Mouse (Mus musculus): ENCODE results near the gene Ano6. TPM values are rescaled to one million over a fixed set of nuclear protein-coding genes. Genes with fewer than 3 reads are reported as not detected.
A peak's percentile ranks its signal among the peaks of the same experiment; 100 is the strongest.

Gene Ano6
- polyA plus RNA-seq, 1 experiment from 2014 or later, result 51.5 TPM

DNA sequence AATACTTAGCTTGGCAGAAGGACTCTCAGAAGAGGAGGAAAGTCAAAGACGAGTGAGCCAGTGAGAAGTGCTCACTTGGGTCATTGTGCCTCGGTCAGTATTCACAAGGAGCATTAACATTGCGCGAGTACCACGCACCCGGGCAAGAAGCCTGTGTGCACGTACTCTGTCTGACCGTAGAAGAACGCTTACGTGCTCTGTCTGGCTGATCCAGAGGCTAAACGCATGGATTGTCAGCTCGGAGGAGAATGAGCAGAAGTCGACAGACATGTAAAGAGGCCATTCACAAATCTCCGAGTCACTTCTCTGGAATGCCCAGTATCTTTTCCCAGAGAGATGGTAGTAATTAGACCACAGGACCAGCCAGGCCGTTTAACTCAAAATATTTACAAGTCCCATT lies 81.0 kb downstream of the Ano6 start:
- Histone ChIP-seq H3K4me3 (ENCODE audit: low read length) (no peak overlapping the region), H3K9me3 (ENCODE audit: control insufficient read depth, low read length) (no peaks in the 10 kb centered on the region), H3K4me2 (ENCODE audit: low read depth, low read length) (no peak overlapping the region), H3K36me3 (ENCODE audit: control insufficient read depth, insufficient read depth, low read length) (no peaks in the 10 kb centered on the region), H3K4me1 (ENCODE audit: control insufficient read depth, insufficient read depth, low read length) (peaks cover 3% of the 10 kb centered on the region; the same call in 1 of the 2 replicates), H3K9ac (ENCODE audit: low read depth, low read length) (no peak overlapping the region), H3K27me3 (replicated peaks; ENCODE audit: control insufficient read depth, insufficient read depth, low read length) (no peaks in the 10 kb centered on the region), H3K27ac (ENCODE audit: low read length) (peak overlapping the region; percentile 23; the same call in 1 of the 2 replicates)
- no peak; the same call in 1 of the 2 replicates for ATAC-seq
- WGBS, result 67% methylated on average over 15 of the region's 15 CpGs

DNA sequence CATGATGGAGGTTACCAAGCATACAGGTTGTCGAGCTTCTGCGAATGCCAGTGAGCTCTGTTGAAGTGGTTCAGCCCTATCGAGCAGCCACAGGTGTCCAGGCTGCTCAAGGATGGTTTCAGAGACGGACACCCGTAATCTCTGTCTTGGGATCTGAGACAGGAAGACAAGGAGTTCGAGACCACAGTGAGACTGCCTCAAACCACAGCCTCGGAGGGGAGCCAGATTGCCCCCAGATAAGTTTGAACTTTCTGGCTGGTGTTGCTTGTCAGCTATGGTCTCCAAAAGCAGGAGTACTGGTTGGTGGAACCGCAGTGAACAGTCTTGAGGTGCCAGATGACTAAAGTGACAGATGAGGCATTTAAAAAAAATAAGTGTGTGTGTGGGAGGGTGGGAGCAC lies 81.8 kb downstream of the Ano6 start:
- Histone ChIP-seq H3K4me1 (ENCODE audit: control insufficient read depth, insufficient read depth, low read length) (peaks cover 3% of the 10 kb centered on the region; the same call in 1 of the 2 replicates), H3K27me3 (replicated peaks; ENCODE audit: control insufficient read depth, insufficient read depth, low read length) (no peaks in the 10 kb centered on the region), H3K9ac (ENCODE audit: low read depth, low read length) (no peak overlapping the region), H3K36me3 (ENCODE audit: control insufficient read depth, insufficient read depth, low read length) (no peaks in the 10 kb centered on the region), H3K4me2 (ENCODE audit: low read depth, low read length) (no peak overlapping the region), H3K4me3 (ENCODE audit: low read length) (no peak overlapping the region), H3K27ac (ENCODE audit: low read length) (no peak overlapping the region), H3K9me3 (ENCODE audit: control insufficient read depth, low read length) (no peaks in the 10 kb centered on the region)
- no peak for ATAC-seq
- 90% methylated on average over 8 of the region's 8 CpGs for WGBS

DNA sequence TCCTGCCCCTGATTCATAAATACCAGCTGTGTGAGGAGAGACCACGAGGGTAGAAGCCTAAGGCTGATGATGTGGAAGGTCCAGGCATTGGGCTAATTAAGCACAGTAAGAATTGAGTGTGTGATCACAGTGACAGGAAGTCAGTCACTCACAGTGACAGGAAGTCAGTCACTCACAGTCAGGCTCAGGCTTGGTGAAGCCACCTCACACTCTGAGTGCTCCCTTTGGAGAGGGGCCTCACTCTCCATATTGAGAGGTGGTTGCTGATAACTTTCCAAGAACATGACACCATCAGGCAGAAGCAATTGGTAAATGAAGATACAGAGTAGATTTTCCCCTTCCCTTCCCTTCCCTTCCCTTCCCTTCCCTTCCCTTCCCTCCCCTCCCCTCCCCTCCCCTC lies 82.6 kb downstream of the Ano6 start:
- H3K9me3 ChIP-seq (ENCODE audit: control insufficient read depth, low read length), result no peaks in the 10 kb centered on the region
- H3K4me1 ChIP-seq (ENCODE audit: control insufficient read depth, insufficient read depth, low read length), result peaks cover 3% of the 10 kb centered on the region; the same call in 1 of the 2 replicates
- H3K27ac ChIP-seq (ENCODE audit: low read length), result no peak overlapping the region
- no peaks in the 10 kb centered on the region for H3K27me3 ChIP-seq (replicated peaks; ENCODE audit: control insufficient read depth, insufficient read depth, low read length)
- no peak for ATAC-seq
- H3K36me3 ChIP-seq (ENCODE audit: control insufficient read depth, insufficient read depth, low read length), result no peaks in the 10 kb centered on the region
- H3K9ac ChIP-seq (ENCODE audit: low read depth, low read length), result no peak overlapping the region
- WGBS, result 63% methylated on average over 1 of the region's 1 CpGs
- no peak overlapping the region for H3K4me2 ChIP-seq (ENCODE audit: low read depth, low read length)
- H3K4me3 ChIP-seq (ENCODE audit: low read length), result no peak overlapping the region

DNA sequence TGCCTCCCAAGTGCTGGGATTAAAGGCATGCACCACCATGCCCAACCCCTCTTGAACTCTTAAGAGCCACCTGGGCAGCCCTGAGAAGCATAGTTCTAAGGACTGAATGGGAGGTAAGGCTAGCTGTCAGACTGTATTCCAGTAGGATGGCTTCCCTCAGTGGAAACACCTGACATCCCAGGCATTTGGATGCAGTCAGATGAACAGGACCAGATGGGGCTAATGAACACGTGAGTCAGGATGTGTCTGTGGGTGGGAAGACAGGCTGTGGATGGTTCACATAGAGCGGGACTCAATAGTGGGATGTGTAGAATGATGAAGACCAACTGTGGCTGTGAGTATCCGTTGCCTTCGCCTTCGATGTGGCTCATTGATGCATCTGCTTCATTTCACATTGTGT lies 83.6 kb downstream of the Ano6 start:
- no peak overlapping the region for H3K9ac ChIP-seq (ENCODE audit: low read depth, low read length)
- no peak for ATAC-seq
- H3K4me2 ChIP-seq (ENCODE audit: low read depth, low read length), result no peak overlapping the region
- 81% methylated on average over 5 of the region's 5 CpGs for WGBS
- H3K9me3 ChIP-seq (ENCODE audit: control insufficient read depth, low read length), result no peaks in the 10 kb centered on the region
- H3K4me3 ChIP-seq (ENCODE audit: low read length), result no peak overlapping the region
- H3K36me3 ChIP-seq (ENCODE audit: control insufficient read depth, insufficient read depth, low read length), result no peaks in the 10 kb centered on the region
- no peak overlapping the region for H3K27ac ChIP-seq (ENCODE audit: low read length)
- no peaks in the 10 kb centered on the region for H3K27me3 ChIP-seq (replicated peaks; ENCODE audit: control insufficient read depth, insufficient read depth, low read length)
- H3K4me1 ChIP-seq (ENCODE audit: control insufficient read depth, insufficient read depth, low read length), result peaks cover 3% of the 10 kb centered on the region; the same call in 1 of the 2 replicates

DNA sequence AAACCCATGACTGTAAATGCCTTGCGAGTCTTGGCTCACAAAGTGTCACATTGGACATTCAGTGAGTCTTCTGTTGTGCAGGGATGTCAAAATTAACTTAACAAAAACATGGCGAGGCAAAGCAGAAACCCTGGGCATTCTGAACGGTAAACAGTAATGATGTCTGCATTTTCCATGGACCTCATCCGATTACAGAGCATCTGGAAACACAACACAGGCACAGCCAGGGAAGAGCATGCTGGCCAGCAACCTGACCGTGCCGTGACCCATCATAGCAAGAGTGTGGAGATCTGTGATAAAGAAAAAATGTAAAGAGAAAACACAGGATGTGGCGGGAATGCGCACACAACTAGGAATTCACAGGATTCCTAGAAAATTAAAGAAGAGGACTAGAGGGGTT lies 84.1 kb downstream of the Ano6 start:
- Histone ChIP-seq H3K27ac (ENCODE audit: low read length) (no peak overlapping the region), H3K36me3 (ENCODE audit: control insufficient read depth, insufficient read depth, low read length) (no peaks in the 10 kb centered on the region), H3K9me3 (ENCODE audit: control insufficient read depth, low read length) (no peaks in the 10 kb centered on the region), H3K4me1 (ENCODE audit: control insufficient read depth, insufficient read depth, low read length) (peaks cover 3% of the 10 kb centered on the region; the same call in 1 of the 2 replicates), H3K4me3 (ENCODE audit: low read length) (no peak overlapping the region), H3K9ac (ENCODE audit: low read depth, low read length) (no peak overlapping the region), H3K27me3 (replicated peaks; ENCODE audit: control insufficient read depth, insufficient read depth, low read length) (no peaks in the 10 kb centered on the region), H3K4me2 (ENCODE audit: low read depth, low read length) (no peak overlapping the region)
- WGBS, result 42% methylated on average over 8 of the region's 8 CpGs
- ATAC-seq, result no peak

DNA sequence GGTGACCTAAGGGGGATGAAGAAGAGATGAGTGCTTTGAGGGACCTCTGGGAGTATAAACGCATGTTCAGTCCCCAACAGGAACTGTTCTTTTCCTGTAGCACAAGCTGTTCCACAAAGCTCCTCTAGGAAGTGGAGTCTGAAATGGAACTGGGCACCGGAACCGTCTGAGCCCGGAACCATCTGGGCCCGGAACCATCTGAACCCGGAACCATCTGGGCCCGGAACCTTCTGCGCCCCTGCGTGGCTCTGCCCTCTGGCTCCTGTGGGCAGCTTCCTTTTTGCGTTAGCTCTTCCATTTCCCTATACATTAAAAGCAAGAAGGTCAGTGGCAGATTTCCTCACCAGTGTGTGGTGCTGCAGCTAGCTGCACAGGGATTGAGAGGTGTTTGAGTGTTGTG lies 85.3 kb downstream of the Ano6 start:
- Histone ChIP-seq H3K4me1 (ENCODE audit: control insufficient read depth, insufficient read depth, low read length) (peaks cover 11% of the 10 kb centered on the region), H3K27me3 (replicated peaks; ENCODE audit: control insufficient read depth, insufficient read depth, low read length) (no peaks in the 10 kb centered on the region), H3K9ac (ENCODE audit: low read depth, low read length) (no peak overlapping the region), H3K9me3 (ENCODE audit: control insufficient read depth, low read length) (no peaks in the 10 kb centered on the region), H3K36me3 (ENCODE audit: control insufficient read depth, insufficient read depth, low read length) (no peaks in the 10 kb centered on the region), H3K4me2 (ENCODE audit: low read depth, low read length) (no peak overlapping the region), H3K4me3 (ENCODE audit: low read length) (no peak overlapping the region), H3K27ac (ENCODE audit: low read length) (no peak overlapping the region)
- ATAC-seq, result no peak
- 96% methylated on average over 10 of the region's 10 CpGs for WGBS

DNA sequence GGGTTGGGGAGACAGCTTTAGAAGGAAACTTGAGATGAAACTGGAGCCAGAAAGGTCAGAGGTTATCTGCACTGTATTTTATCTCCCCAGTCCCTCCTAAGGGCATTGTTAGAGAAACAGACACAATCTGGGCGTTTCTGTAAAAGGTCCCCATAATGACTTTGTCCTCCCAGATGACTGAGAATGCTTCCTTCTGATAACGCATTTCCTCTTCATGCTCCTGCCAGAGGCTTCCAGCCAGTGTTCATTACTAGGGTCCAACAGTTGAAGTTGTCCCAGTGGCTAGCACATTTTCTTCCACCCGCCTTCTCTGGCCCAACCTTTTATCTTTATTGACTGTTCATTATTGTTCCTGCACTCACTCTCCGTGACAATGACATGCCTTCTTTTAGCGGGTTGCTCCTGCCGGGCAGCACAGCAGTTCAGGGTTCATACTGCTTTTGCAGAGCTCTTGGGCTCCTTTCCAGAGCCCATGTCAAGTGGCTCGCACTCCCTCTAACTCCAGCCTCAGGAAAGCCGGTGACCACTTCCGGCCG lies 90.0 kb downstream of the Ano6 start:
- ATAC-seq, result peak; percentile 84
- 30% methylated on average over 10 of the region's 10 CpGs for WGBS
- H3K4me3 ChIP-seq (ENCODE audit: low read length), result no peak overlapping the region
- no peaks in the 10 kb centered on the region for H3K27me3 ChIP-seq (replicated peaks; ENCODE audit: control insufficient read depth, insufficient read depth, low read length)
- H3K4me2 ChIP-seq (ENCODE audit: low read depth, low read length), result no peak overlapping the region
- H3K9ac ChIP-seq (ENCODE audit: low read depth, low read length), result no peak overlapping the region
- no peaks in the 10 kb centered on the region for H3K36me3 ChIP-seq (ENCODE audit: control insufficient read depth, insufficient read depth, low read length)
- H3K9me3 ChIP-seq (ENCODE audit: control insufficient read depth, low read length), result no peaks in the 10 kb centered on the region
- H3K4me1 ChIP-seq (ENCODE audit: control insufficient read depth, insufficient read depth, low read length), result peaks cover 24% of the 10 kb centered on the region
- H3K27ac ChIP-seq (ENCODE audit: low read length), result peak overlapping the region; percentile 59

DNA sequence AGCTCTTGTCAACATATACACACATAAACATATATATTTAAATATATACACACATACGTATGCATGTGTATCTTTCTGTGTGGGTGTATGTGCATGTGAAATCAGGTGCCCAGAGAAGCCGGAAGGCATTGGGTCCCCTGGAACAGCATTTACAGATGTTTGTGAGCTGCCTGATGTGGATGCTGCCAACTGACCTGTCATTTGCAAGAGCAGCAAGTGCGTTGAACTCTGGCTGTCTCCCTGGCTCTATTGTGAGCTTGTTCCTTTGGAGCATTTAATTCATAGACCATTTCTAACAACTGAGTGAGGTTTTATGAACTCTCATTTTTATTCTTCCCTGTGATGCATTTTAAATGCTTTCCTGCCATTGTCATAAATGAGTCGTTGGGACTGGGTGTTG lies 91.8 kb downstream of the Ano6 start:
- H3K4me3 ChIP-seq (ENCODE audit: low read length), result no peak overlapping the region
- ATAC-seq, result no peak
- no peak overlapping the region for H3K27ac ChIP-seq (ENCODE audit: low read length)
- no peaks in the 10 kb centered on the region for H3K9me3 ChIP-seq (ENCODE audit: control insufficient read depth, low read length)
- peaks cover 41% of the 10 kb centered on the region for H3K4me1 ChIP-seq (ENCODE audit: control insufficient read depth, insufficient read depth, low read length)
- no peak overlapping the region for H3K9ac ChIP-seq (ENCODE audit: low read depth, low read length)
- H3K27me3 ChIP-seq (replicated peaks; ENCODE audit: control insufficient read depth, insufficient read depth, low read length), result no peaks in the 10 kb centered on the region
- H3K36me3 ChIP-seq (ENCODE audit: control insufficient read depth, insufficient read depth, low read length), result no peaks in the 10 kb centered on the region
- no peak overlapping the region for H3K4me2 ChIP-seq (ENCODE audit: low read depth, low read length)
- WGBS, result 89% methylated on average over 4 of the region's 4 CpGs

DNA sequence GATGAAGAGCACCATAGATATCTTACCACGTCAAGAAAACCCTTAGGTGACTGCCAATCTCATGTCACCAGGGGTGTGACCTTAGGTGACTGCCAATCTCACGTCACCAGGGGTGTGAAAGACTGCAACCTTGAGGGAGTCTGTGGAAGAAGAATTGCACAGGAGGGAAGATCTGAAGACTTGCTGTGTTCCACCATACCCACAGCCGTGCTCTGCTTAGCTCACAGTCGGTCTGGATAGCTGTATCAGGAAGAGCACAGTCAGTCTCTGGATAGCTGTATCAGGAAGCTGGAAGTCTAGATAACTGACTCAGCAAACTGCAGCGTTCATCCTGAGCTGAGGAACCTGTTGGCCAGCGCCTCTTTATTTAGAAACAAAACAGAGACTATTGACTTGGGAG lies 92.9 kb downstream of the Ano6 start:
- no peaks in the 10 kb centered on the region for H3K9me3 ChIP-seq (ENCODE audit: control insufficient read depth, low read length)
- H3K9ac ChIP-seq (ENCODE audit: low read depth, low read length), result no peak overlapping the region
- no peak overlapping the region for H3K4me3 ChIP-seq (ENCODE audit: low read length)
- no peaks in the 10 kb centered on the region for H3K27me3 ChIP-seq (replicated peaks; ENCODE audit: control insufficient read depth, insufficient read depth, low read length)
- 64% methylated on average over 6 of the region's 6 CpGs for WGBS
- no peak overlapping the region for H3K4me2 ChIP-seq (ENCODE audit: low read depth, low read length)
- no peak overlapping the region for H3K27ac ChIP-seq (ENCODE audit: low read length)
- peak; percentile 41 for ATAC-seq
- H3K36me3 ChIP-seq (ENCODE audit: control insufficient read depth, insufficient read depth, low read length), result no peaks in the 10 kb centered on the region
- H3K4me1 ChIP-seq (ENCODE audit: control insufficient read depth, insufficient read depth, low read length), result peaks cover 48% of the 10 kb centered on the region
